Mouse (Mus musculus) heart, embryonic 16.5 days (tissue): ENCODE results near the gene Tmem242. TPM values are rescaled to one million over a fixed set of nuclear protein-coding genes. Genes with fewer than 3 reads are reported as not detected.

Source experiments
- ATAC-seq: fragments of 200-750 bp; cut with Nextera tagmentation; replicated peaks from 2 replicates; pipeline ENCODE4 v1.8.0; 2017; ENCODE audit warnings: moderate number of reproducible peaks; ENCODE audit not compliant: insufficient read depth, low FRiP score; ENCODE audit errors: extremely low read depth
- H3K27ac ChIP-seq: fragments of 300-500 bp; sonication (generic); 2 replicates; pipeline ENCODE4 v1.5.1; 2014; ENCODE audit warnings: mild to moderate bottlenecking, low read length, control low read depth, moderate library complexity
- H3K27me3 ChIP-seq: fragments of 300-500 bp; sonication (generic); 2 replicates; pipeline ENCODE4 v1.6.1; 2014; ENCODE audit warnings: low read length, mixed read lengths; ENCODE audit not compliant: control insufficient read depth, insufficient read depth
- H3K36me3 ChIP-seq: fragments of 300-500 bp; sonication (generic); 2 replicates; pipeline ENCODE4 v1.6.1; 2014; ENCODE audit not compliant: control insufficient read depth, insufficient read depth
- H3K4me1 ChIP-seq: fragments of 300-500 bp; sonication (generic); 2 replicates; pipeline ENCODE4 v1.6.1; 2014; ENCODE audit warnings: low read length, mixed read lengths; ENCODE audit not compliant: control insufficient read depth, insufficient read depth
- H3K4me2 ChIP-seq: fragments of 300-500 bp; sonication (generic); 2 replicates; pipeline ENCODE4 v1.6.1; 2014; ENCODE audit warnings: low read depth, mild to moderate bottlenecking, control low read depth, low read length
- H3K4me3 ChIP-seq: fragments of 300-500 bp; sonication (generic); 2 replicates; pipeline ENCODE4 v1.5.1; 2014; ENCODE audit warnings: mild to moderate bottlenecking, control low read depth, low read length
- H3K9ac ChIP-seq: fragments of 300-500 bp; sonication (generic); 2 replicates; pipeline ENCODE4 v1.6.1; 2014; ENCODE audit warnings: low read length, control low read depth
- H3K9me3 ChIP-seq: fragments of 300-500 bp; sonication (generic); replicated peaks from 2 replicates; pipeline ENCODE4 v1.6.1; 2016; ENCODE audit warnings: low read length; ENCODE audit not compliant: control insufficient read depth
- WGBS: fragments of 180-500 bp; shearing (Covaris S2); extraction: QIAGEN DNeasy Blood & Tissue Kit; methylation state at CpG from one replicate; pipeline ENCODE4 v1.1.7; 2014; 5-methylcytosine and 5-hydroxymethylcytosine counted together
- microRNA-seq: library from miRNA; unstranded; fragments of <30 nt; microRNA quantifications from one replicate; pipeline ENCODE4, GENCODE M21; 2017
- polyA plus RNA-seq: library from polyadenylated mRNA; unstranded; fragments of >200 nt; fragmentation: Nextera tagmentation; extraction: Ambion mirVana; gene quantifications from 2 replicates; pipeline ENCODE4 v1.2.1, GENCODE M21; 2015

The Tmem242 gene
- polyA plus RNA-seq, 1 experiment from 2014 or later, result 123 TPM

DNA sequence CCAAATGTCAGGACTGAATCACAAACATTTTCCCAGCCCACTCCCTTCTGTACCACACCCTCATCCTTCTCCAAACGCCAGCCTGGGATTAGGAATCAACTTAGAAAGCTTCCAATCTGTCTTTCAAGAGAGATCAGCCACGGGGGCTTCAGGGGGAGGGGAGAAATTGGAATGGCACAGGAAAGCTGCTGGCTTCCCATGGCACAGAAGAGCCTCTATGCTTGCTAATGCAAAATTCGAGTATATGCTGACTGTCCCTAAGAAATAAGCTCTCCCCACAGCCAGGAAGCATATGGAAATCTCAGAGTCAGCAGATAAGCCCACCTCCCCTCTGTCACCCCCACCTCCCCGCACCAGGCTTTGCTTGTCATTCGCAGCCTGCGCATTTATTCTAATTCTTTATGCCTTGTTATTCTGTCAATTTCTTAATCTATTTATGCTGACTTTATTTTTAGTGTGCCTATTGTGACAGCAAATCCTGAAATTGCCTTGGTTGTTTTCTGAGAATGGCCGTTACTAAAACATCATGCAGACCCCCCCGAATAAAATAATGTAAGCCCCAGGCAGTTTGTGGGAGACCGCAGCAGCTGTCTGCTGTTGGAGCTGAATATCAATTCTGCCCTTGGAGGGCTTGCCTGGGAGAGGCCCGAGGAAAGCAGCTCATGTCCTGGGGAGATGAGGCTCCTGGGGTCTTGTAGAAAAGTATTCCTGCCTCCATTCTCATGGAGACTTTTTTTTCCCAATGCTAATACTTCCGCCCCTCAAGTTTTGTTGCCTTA, 62.7 kb downstream of the Tmem242 start:
- H3K4me2 ChIP-seq, result no peak overlapping the region
- no peaks in the 10 kb centered on the region for H3K27me3 ChIP-seq
- H3K4me1 ChIP-seq, result peaks cover 6% of the 10 kb centered on the region
- H3K27ac ChIP-seq, result no peak overlapping the region
- H3K9ac ChIP-seq, result no peak overlapping the region
- WGBS, result 36% methylated on average over 11 of the region's 11 CpGs
- no peaks in the 10 kb centered on the region for H3K36me3 ChIP-seq
- no peaks in the 10 kb centered on the region for H3K9me3 ChIP-seq
- ATAC-seq, result no peak
- H3K4me3 ChIP-seq, result no peak overlapping the region

DNA sequence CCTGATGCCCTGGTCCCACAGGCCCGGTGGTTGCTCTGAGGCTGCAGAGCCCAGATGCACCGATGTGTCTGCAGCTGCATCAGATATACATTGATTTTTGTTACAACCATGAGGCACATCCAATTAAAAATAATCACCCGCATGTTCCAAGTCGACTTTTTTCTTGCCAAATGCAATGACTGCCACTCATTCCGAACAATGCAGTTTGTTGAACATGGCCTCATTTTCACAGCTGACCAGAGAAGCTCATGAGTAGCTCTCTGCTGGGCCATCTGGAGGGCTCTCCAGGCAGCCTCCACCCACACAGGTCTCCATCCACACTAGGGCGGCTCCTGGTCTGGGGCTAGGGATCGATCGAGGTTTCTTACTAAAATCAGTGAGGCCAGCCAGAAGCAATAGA, 67.1 kb downstream of the Tmem242 start:
- ATAC-seq, result no peak
- peaks cover 22% of the 10 kb centered on the region for H3K4me1 ChIP-seq
- H3K9me3 ChIP-seq, result no peaks in the 10 kb centered on the region; the same call in 1 of the 2 replicates
- no peak overlapping the region for H3K9ac ChIP-seq
- WGBS, result 74% methylated on average over 8 of the region's 8 CpGs
- no peaks in the 10 kb centered on the region for H3K27me3 ChIP-seq
- no peak overlapping the region for H3K4me2 ChIP-seq
- no peak overlapping the region for H3K4me3 ChIP-seq
- H3K27ac ChIP-seq, result no peak overlapping the region
- H3K36me3 ChIP-seq, result no peaks in the 10 kb centered on the region

DNA sequence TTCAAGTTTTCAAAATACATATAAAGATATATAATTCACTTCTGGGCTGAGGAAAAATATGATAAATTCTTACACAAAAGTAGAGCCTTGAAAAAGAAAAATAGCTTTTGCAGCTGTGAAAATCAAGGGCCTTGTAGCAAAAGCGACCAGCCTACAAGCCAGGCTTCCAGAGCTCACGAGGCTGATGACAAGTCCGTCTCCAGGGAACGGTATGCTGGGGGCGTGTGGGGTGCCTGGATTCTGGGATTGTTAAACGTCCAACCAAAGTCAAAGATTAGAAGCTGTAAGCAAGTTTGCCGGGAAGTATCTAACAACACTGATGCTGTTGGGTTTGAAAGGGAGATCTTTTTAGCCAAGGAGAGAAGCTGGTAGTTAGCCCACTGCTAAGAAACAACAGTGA, 68.5 kb downstream of the Tmem242 start:
- Histone ChIP-seq H3K27ac (peak overlapping the region; percentile 66), H3K4me3 (no peak overlapping the region), H3K4me2 (no peak overlapping the region), H3K27me3 (no peaks in the 10 kb centered on the region), H3K9ac (no peak overlapping the region), H3K4me1 (peaks cover 22% of the 10 kb centered on the region), H3K36me3 (no peaks in the 10 kb centered on the region), H3K9me3 (no peaks in the 10 kb centered on the region; the same call in 1 of the 2 replicates)
- 28% methylated on average over 7 of the region's 7 CpGs for WGBS
- ATAC-seq, result peak; percentile 70; the same call in 1 of the 2 replicates

DNA sequence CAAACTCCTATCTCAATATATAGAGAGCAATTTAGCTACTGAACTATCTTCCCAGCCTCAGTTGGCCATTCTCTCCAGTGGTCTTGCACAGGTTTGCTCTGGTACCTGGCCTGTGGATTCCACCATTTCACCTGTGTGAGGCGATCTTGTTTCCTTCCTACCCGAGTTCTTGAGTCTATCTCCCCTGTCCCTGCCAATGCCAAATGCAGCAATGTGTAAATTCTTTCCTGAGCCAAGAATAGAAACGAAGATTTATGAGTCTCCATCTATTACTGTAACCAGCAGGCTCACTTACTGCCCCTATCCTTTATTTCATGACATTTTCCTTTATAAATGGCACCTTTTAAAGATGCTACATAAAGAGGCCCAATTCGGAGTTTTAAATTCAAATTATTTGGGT, 69.0 kb downstream of the Tmem242 start:
- Histone ChIP-seq H3K36me3 (no peaks in the 10 kb centered on the region), H3K27me3 (no peaks in the 10 kb centered on the region), H3K4me3 (no peak overlapping the region), H3K9ac (no peak overlapping the region), H3K9me3 (no peaks in the 10 kb centered on the region; the same call in 1 of the 2 replicates), H3K4me1 (peaks cover 22% of the 10 kb centered on the region), H3K27ac (peak overlapping the region; percentile 58), H3K4me2 (no peak overlapping the region; the same call in 1 of the 2 replicates)
- ATAC-seq, result peak; percentile 64; the same call in 1 of the 2 replicates
- 46% methylated on average over 4 of the region's 4 CpGs for WGBS

DNA sequence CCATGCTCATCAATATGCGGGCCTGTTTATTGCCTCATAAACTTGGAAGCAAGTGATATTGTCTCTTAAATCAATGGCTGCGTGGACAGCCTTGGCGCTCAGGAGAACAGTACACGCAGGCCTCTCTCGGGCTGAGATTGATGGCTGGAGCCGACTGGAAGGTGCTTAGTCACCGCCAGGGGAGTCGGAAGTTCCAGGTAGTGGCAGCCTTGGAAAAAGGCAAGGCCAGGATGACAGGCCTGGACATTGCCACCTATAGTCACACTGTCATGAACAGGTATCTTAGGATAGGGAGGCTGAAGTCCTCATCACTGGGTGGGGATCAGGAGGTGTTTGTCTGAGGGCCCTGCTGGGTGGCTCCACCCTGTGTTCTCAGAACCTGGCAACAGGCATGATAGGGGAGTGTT, 74.1 kb downstream of the Tmem242 start:
- H3K36me3 ChIP-seq, result no peaks in the 10 kb centered on the region
- H3K4me2 ChIP-seq, result no peak overlapping the region
- no peak overlapping the region for H3K27ac ChIP-seq
- no peak overlapping the region for H3K9ac ChIP-seq
- ATAC-seq, result no peak
- no peaks in the 10 kb centered on the region; the same call in 1 of the 2 replicates for H3K9me3 ChIP-seq
- H3K27me3 ChIP-seq, result no peaks in the 10 kb centered on the region
- 76% methylated on average over 8 of the region's 8 CpGs for WGBS
- no peak overlapping the region for H3K4me3 ChIP-seq
- peaks cover 7% of the 10 kb centered on the region for H3K4me1 ChIP-seq

Small RNAs within 50 kb of the gene (microRNA-seq; reads per million reads assigned to microRNA genes)
- gene Gm22475, result not detected

Other genes with a start within 250 kb of the Tmem242 start
- gene Ldhal6b, start 21.5 kb downstream of the Tmem242 start, polyA plus RNA-seq, result not detected in 2 replicates
- 1.3 TPM in 2 replicates for gene Zdhhc14, start 52.3 kb upstream of the Tmem242 start, polyA plus RNA-seq